Mouse (Mus musculus): ENCODE results near the gene Olfr800. TPM values are rescaled to one million over a fixed set of nuclear protein-coding genes. Genes with fewer than 3 reads are reported as not detected.

Gene Olfr800
- not detected for polyA plus RNA-seq (2014; fragmentation: Illumina TruSeq; extraction: RNeasy Lipid Tissue Mini Kit (QIAGEN cat#74804); ENCODE audit: low read depth, low replicate concordance)

DNA sequence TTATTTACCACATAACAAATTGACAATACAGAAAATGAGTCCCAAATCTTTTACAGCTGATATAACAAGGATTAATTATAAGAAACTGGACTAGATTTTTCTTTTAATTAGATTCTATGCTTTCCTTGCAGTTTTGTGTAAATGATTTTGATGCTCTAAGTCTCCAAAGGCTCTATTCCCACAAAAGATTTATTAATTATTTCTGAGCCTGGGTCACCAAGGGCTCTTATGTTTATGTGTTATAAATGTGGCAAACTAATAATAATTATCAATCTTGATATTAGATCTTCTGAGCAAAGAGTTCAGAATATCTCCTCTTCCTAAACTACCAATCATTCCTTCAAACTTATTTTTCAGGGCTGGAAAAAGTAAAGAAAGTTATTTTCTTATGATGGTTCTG, at the start of gene Olfr800:
TSS of gene Olfr800 (plus strand) at position 301 of the 400 bp plus-strand sequence.

DNA sequence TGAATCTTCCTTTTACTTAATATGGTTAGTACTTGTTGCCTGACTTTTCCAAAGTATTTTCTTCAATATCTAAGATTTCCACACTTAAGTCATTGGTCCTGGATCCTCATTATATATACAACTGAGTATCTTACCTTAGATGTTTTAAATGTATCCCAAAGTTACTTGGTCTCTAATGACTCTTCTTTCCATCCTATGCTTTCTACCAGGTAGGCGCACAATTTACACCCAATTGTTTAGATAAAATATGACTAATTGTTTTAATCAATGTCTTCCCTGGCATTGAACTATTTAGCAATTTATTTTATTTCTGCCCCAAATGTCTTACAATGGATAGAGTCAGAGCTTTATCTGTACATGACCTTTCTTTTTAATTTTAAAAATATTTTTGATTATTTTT, 45.0 kb upstream of the Olfr800 start, which contains the start of gene Olfr796:
TSS of gene Olfr796 (minus strand) at position 101 of the 400 bp plus-strand sequence.

DNA sequence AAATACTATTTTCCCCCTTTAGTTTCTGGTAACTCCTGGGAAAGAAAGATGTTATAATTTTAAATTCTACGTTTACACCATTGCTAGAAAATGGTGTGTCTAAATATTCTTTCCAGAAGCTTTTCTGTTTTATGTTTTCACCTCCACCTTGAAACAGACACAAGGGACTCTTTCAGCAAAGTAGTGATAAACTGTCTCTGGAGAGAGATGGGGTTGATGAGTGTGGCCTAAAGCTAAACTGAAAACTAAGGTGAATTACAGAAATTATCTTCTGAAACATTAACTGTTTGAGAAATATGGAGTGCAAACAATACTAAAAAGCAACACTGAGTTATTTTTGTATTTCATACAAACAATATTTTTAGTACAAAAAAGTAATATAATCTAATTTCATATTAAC, 29.7 kb upstream of the Olfr800 start, which contains the start of gene Olfr798:
TSS of gene Olfr798 (minus strand) at position 101 of the 400 bp plus-strand sequence.

DNA sequence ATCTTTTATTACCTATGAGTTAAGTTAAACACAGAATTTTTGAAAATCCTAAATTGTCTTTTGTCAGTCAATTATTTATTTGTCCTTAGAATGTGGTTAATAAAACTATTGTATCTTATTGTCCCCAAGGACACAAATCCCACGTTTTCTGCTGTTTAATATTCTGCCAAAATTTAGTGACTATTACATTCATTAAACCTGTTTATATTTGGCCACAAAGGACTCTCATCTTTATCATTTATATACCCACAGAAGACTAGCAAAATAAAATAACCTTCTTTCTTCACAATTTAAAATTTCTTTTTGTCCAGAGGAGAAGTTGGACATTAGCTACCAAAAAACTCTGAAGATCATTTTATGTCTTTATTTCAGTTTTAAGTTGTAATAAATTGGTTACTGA, 20.3 kb upstream of the Olfr800 start, which contains the start of gene Olfr799:
TSS of gene Olfr799 (plus strand) at position 301 of the 400 bp plus-strand sequence.

DNA sequence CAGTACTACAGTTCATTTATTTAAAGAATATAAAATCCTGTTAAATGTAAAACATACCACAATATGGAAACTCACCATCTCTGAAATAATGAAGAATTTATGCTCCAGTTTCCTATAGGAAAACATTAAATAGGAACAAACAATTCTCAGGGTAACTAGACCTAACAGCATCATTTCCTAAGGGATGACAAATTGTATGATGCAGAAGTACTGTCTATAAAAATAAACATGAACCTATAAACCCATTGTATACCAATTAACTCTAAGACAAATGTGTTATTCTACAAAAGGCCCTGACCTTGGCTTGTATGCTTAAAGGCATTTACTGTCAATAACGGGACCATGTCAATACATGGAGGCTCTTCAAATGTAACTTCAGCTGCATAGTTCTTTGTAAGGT, 16.3 kb downstream of the Olfr800 start, which contains the start of gene Olfr801:
TSS of gene Olfr801 (minus strand) at position 101 of the 400 bp plus-strand sequence.

DNA sequence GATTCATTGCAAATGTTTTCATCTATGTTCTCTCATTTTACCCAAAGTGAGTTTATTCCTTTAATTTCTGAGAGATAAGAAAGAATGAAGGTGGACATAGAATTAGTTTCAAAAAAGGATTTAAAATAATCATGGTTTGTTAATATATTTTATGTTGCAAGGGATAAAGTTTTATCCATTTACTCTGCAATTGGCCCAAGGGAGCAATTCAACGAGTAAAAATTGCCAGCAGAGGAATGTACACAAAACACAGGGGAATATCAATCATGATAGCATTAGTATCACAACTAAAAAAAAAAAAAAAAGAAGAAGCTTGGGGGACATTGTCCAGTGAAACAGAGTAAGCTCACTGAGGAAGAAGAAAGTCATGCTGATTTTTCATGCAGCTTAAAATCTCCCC, 30.6 kb downstream of the Olfr800 start, which contains the start of gene Olfr802:
TSS of gene Olfr802 (minus strand) at position 101 of the 400 bp plus-strand sequence.

DNA sequence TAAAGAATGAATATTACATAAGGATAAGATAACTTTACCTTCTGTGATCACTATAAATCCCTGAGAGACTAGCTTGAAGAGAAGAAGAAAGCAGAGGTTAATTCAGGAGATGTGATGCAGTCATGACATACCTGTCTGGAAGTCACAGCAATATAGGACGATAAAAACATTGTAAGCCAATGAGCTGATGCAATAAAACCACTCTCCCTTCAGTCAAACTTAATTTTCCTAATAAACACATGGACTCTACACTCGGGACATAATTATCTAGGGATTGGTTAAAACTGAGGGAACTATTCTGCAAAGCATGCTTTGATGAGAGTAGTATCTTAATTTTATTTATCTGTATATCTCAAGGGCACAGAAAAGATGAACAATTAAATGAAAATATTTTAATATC, 36.7 kb downstream of the Olfr800 start, which contains the start of gene Olfr803:
TSS of gene Olfr803 (minus strand) at position 101 of the 400 bp plus-strand sequence.

DNA sequence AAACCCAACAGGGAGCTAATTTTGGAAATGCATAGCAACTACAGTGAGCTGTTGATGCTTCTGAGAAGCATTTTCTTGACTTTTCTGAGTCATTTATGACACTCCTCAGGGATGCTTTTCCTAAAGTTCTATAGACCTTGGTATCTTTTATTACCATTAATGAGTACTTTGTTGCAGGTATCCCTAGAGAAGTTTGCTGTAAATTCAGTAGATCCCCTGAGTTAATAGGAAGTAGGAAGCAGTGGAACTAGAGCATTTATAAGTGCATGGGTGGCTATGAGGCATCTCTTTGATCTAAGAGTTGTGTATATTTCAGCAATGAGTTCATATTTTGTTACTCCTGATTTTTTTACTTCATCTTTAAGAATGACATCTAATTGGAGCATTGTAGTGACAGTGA, 45.4 kb downstream of the Olfr800 start, which contains the start of gene Olfr804:
TSS of gene Olfr804 (plus strand) at position 301 of the 400 bp plus-strand sequence.

Other genes with a start within 250 kb of the Olfr800 start
- gene Olfr786, start 230.4 kb upstream of the Olfr800 start, polyA plus RNA-seq (2014; fragmentation: Illumina TruSeq; extraction: RNeasy Lipid Tissue Mini Kit (QIAGEN cat#74804); ENCODE audit: low read depth, low replicate concordance): not detected
- gene Olfr787, start 195.8 kb upstream of the Olfr800 start, polyA plus RNA-seq (2014; fragmentation: Illumina TruSeq; extraction: RNeasy Lipid Tissue Mini Kit (QIAGEN cat#74804); ENCODE audit: low read depth, low replicate concordance): not detected
- gene Olfr788, start 186.7 kb upstream of the Olfr800 start, polyA plus RNA-seq (2014; fragmentation: Illumina TruSeq; extraction: RNeasy Lipid Tissue Mini Kit (QIAGEN cat#74804); ENCODE audit: low read depth, low replicate concordance): not detected
- gene Olfr789, start 172.9 kb upstream of the Olfr800 start, polyA plus RNA-seq (2014; fragmentation: Illumina TruSeq; extraction: RNeasy Lipid Tissue Mini Kit (QIAGEN cat#74804); ENCODE audit: low read depth, low replicate concordance): not detected
- gene Olfr790, start 159.2 kb upstream of the Olfr800 start, polyA plus RNA-seq (2014; fragmentation: Illumina TruSeq; extraction: RNeasy Lipid Tissue Mini Kit (QIAGEN cat#74804); ENCODE audit: low read depth, low replicate concordance): not detected
- gene Olfr791, start 135.9 kb upstream of the Olfr800 start, polyA plus RNA-seq (2014; fragmentation: Illumina TruSeq; extraction: RNeasy Lipid Tissue Mini Kit (QIAGEN cat#74804); ENCODE audit: low read depth, low replicate concordance): not detected
- not detected for gene Olfr792, start 118.5 kb upstream of the Olfr800 start, polyA plus RNA-seq (2014; fragmentation: Illumina TruSeq; extraction: RNeasy Lipid Tissue Mini Kit (QIAGEN cat#74804); ENCODE audit: low read depth, low replicate concordance)
- gene Olfr794, start 90.0 kb upstream of the Olfr800 start, polyA plus RNA-seq (2014; fragmentation: Illumina TruSeq; extraction: RNeasy Lipid Tissue Mini Kit (QIAGEN cat#74804); ENCODE audit: low read depth, low replicate concordance): not detected
- gene Olfr796, start 45.1 kb upstream of the Olfr800 start, polyA plus RNA-seq (2014; fragmentation: Illumina TruSeq; extraction: RNeasy Lipid Tissue Mini Kit (QIAGEN cat#74804); ENCODE audit: low read depth, low replicate concordance): not detected
- not detected for gene Olfr798, start 29.8 kb upstream of the Olfr800 start, polyA plus RNA-seq (2014; fragmentation: Illumina TruSeq; extraction: RNeasy Lipid Tissue Mini Kit (QIAGEN cat#74804); ENCODE audit: low read depth, low replicate concordance)
- gene Olfr799, start 20.2 kb upstream of the Olfr800 start, polyA plus RNA-seq (2014; fragmentation: Illumina TruSeq; extraction: RNeasy Lipid Tissue Mini Kit (QIAGEN cat#74804); ENCODE audit: low read depth, low replicate concordance): not detected
- gene Olfr801, start 16.2 kb downstream of the Olfr800 start, polyA plus RNA-seq (2014; fragmentation: Illumina TruSeq; extraction: RNeasy Lipid Tissue Mini Kit (QIAGEN cat#74804); ENCODE audit: low read depth, low replicate concordance): not detected
- not detected for gene Olfr802, start 30.5 kb downstream of the Olfr800 start, polyA plus RNA-seq (2014; fragmentation: Illumina TruSeq; extraction: RNeasy Lipid Tissue Mini Kit (QIAGEN cat#74804); ENCODE audit: low read depth, low replicate concordance)
- not detected for gene Olfr803, start 36.6 kb downstream of the Olfr800 start, polyA plus RNA-seq (2014; fragmentation: Illumina TruSeq; extraction: RNeasy Lipid Tissue Mini Kit (QIAGEN cat#74804); ENCODE audit: low read depth, low replicate concordance)
- not detected for gene Olfr804, start 45.5 kb downstream of the Olfr800 start, polyA plus RNA-seq (2014; fragmentation: Illumina TruSeq; extraction: RNeasy Lipid Tissue Mini Kit (QIAGEN cat#74804); ENCODE audit: low read depth, low replicate concordance)
- gene Olfr805, start 71.7 kb downstream of the Olfr800 start, polyA plus RNA-seq (2014; fragmentation: Illumina TruSeq; extraction: RNeasy Lipid Tissue Mini Kit (QIAGEN cat#74804); ENCODE audit: low read depth, low replicate concordance): not detected
- gene Olfr806, start 84.2 kb downstream of the Olfr800 start, polyA plus RNA-seq (2014; fragmentation: Illumina TruSeq; extraction: RNeasy Lipid Tissue Mini Kit (QIAGEN cat#74804); ENCODE audit: low read depth, low replicate concordance): not detected
- not detected for gene Olfr807, start 100.1 kb downstream of the Olfr800 start, polyA plus RNA-seq (2014; fragmentation: Illumina TruSeq; extraction: RNeasy Lipid Tissue Mini Kit (QIAGEN cat#74804); ENCODE audit: low read depth, low replicate concordance)
- not detected for gene Olfr808, start 107.8 kb downstream of the Olfr800 start, polyA plus RNA-seq (2014; fragmentation: Illumina TruSeq; extraction: RNeasy Lipid Tissue Mini Kit (QIAGEN cat#74804); ENCODE audit: low read depth, low replicate concordance)
- not detected for gene Olfr809, start 116.9 kb downstream of the Olfr800 start, polyA plus RNA-seq (2014; fragmentation: Illumina TruSeq; extraction: RNeasy Lipid Tissue Mini Kit (QIAGEN cat#74804); ENCODE audit: low read depth, low replicate concordance)
- gene Olfr810, start 137.2 kb downstream of the Olfr800 start, polyA plus RNA-seq (2014; fragmentation: Illumina TruSeq; extraction: RNeasy Lipid Tissue Mini Kit (QIAGEN cat#74804); ENCODE audit: low read depth, low replicate concordance): not detected
- not detected for gene Olfr811, start 146.7 kb downstream of the Olfr800 start, polyA plus RNA-seq (2014; fragmentation: Illumina TruSeq; extraction: RNeasy Lipid Tissue Mini Kit (QIAGEN cat#74804); ENCODE audit: low read depth, low replicate concordance)
- not detected for gene Olfr812, start 188.4 kb downstream of the Olfr800 start, polyA plus RNA-seq (2014; fragmentation: Illumina TruSeq; extraction: RNeasy Lipid Tissue Mini Kit (QIAGEN cat#74804); ENCODE audit: low read depth, low replicate concordance)
- gene Olfr813, start 197.7 kb downstream of the Olfr800 start, polyA plus RNA-seq (2014; fragmentation: Illumina TruSeq; extraction: RNeasy Lipid Tissue Mini Kit (QIAGEN cat#74804); ENCODE audit: low read depth, low replicate concordance): not detected
- gene Olfr814, start 222.2 kb downstream of the Olfr800 start, polyA plus RNA-seq (2014; fragmentation: Illumina TruSeq; extraction: RNeasy Lipid Tissue Mini Kit (QIAGEN cat#74804); ENCODE audit: low read depth, low replicate concordance): not detected
- gene Olfr815, start 248.2 kb downstream of the Olfr800 start, polyA plus RNA-seq (2014; fragmentation: Illumina TruSeq; extraction: RNeasy Lipid Tissue Mini Kit (QIAGEN cat#74804); ENCODE audit: low read depth, low replicate concordance): not detected